Mouse (Mus musculus) cerebellum, adult 18-20 months (tissue): ENCODE data around the gene Ttc26.

Source experiments
- DNase-seq, 2 experiments: peaks; one replicate each; pipeline ENCODE4 v3.0.0; 2021

Gene Ttc26

GRCm38 (mm10) chr6:38381129-38381771 lies at the start of gene Ttc26:
Gene Ttc26 (plus strand): TSS chr6:38381469.
- peak; percentile 81 to 89 for DNase-seq

DNA sequence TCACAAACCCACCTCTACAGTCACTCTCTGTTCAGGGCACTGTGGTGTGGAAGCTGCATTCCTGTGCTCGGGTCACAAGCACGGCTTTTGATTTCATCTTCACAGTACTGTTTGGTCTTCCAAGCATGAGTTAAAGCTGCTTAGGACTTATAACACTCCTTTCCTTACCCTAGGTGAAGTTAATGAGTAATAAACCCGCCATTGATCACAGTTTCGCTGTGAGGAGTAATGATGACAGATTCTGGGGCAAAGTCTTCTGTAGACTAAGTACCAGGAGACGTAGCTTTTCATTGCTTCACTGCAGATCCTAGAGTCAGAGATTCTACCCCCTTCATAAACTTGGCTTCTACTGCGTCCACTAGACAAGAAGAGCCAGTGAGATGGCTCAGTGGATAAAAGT lies 46.0 kb upstream of the Ttc26 start:
- DNase-seq, result no peak

- DNase-seq, result no peak
These were observed 44.0 kb upstream of the Ttc26 start for GRCm38 (mm10) chr6:38337166-38337705.

- DNase-seq, result no peak
These were observed 43.3 kb upstream of the Ttc26 start for GRCm38 (mm10) chr6:38337951-38338350.

DNA sequence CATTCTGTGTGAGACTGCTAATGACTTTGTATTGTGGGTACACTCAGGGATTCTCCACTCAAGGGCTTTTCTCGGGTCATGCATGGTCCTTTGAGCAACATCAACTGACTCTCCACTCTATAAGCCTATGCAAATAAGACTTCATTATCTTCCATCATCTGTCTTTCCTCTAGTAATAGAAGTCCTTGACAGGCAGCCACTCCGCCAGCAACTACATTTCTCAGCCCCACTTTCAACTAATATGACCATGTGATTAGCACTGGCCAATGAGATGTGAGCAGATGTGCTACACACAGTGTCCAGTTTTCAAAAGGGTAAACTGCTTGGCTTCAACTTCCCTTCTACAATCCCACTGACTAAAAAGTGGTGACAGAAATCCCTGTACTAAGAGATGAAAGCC lies 42.2 kb upstream of the Ttc26 start:
- DNase-seq, result no peak

- DNase-seq, result peak; percentile 55 to 64
These were observed 39.3 kb upstream of the Ttc26 start for GRCm38 (mm10) chr6:38341751-38342665.

DNA sequence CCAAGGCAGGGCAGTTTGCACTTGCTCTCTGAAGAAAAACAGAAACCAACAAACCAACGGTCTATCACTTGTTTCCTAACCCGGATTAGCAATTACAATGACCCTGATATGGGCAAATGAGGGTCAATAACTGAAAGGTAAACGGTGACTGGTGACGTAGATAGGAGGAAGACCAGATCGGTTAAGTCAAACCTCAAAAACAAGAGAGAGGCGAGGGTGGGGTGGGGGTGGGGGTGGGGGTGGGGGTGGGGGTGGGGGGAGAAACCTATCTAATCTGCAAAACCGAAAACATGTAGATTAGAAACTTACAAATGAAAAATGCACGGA lies 38.6 kb upstream of the Ttc26 start:
- DNase-seq, result no peak

- no peak for DNase-seq
These were observed 37.7 kb upstream of the Ttc26 start for GRCm38 (mm10) chr6:38343581-38343980.

- no peak for DNase-seq
These were observed 37.1 kb upstream of the Ttc26 start for GRCm38 (mm10) chr6:38344006-38344670.

- DNase-seq, result no peak
These were observed 35.5 kb upstream of the Ttc26 start for GRCm38 (mm10) chr6:38345796-38346195.

DNA sequence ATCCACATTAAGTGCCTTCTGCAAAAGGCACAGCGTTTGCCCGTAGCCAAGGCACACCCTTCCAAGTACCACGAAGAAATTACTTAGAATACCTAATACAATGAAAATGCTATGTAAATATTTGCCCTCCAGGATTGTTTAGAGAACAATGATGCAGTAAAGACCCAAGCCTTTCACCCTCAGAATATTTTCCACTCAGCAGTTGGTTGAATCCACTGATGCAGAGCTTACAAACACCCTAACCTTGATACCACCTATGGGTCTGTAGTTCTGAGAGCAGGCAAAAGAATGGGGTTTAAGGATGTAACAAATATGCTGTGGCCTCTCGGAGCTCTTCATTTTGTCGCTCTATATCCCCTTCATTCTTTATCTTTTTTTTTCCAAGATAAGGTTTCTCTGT lies 33.4 kb upstream of the Ttc26 start:
- DNase-seq, result no peak

DNA sequence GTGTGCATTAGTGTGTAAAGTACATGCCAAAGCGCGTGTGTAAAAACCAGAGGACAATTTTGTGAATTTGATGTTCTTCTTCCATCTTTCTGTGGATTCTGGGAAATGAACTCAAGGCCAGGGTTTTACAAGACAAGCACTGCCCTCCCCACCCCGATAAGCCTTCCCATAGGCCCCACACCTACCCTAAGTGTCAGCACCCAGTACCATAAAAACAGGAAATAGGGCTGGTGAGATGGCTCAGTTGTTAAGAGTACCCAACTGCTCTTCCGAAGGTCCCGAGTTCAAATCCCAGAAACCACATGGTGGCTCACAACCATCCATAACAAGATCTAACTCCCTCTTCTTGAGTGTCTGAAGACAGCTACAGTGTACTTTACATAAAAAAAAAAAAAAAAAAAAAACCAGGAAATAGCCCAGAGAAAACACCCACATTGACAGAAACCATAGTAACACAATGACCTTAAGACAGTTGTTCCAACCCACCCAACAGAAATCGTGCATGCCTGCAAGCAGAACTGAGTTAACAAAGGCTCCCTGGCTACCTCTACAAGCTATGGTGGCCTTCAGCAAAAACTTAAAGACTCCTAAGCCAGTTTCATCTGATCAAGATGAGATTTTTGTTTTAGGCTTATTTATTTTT lies 32.3 kb upstream of the Ttc26 start:
- DNase-seq, result no peak

GRCm38 (mm10) chr6:38349806-38350205 lies 31.5 kb upstream of the Ttc26 start:
- no peak for DNase-seq

DNA sequence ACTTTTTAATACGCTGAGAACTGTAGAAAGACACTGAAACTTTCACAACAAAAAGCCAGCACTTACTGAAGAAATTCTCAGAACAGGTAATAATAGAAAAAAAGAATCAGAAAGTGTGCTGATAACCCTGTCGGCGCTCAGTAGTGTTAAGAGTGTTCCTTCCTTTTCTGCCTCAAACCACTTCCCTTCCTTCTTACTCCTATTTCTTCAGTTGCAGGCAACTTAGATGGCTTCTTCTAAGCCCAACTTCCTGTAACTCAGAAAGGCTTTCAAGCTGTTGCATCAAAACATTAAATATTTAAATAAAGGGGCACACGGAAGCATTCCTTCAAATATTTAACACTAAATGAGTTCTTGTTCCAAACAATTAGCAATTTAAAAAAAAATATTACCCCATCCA lies 29.3 kb upstream of the Ttc26 start:
- DNase-seq, result no peak

GRCm38 (mm10) chr6:38352451-38352850 lies 28.8 kb upstream of the Ttc26 start:
- DNase-seq, result no peak

- no peak for DNase-seq
These were observed 28.1 kb upstream of the Ttc26 start for GRCm38 (mm10) chr6:38353181-38353580.

DNA sequence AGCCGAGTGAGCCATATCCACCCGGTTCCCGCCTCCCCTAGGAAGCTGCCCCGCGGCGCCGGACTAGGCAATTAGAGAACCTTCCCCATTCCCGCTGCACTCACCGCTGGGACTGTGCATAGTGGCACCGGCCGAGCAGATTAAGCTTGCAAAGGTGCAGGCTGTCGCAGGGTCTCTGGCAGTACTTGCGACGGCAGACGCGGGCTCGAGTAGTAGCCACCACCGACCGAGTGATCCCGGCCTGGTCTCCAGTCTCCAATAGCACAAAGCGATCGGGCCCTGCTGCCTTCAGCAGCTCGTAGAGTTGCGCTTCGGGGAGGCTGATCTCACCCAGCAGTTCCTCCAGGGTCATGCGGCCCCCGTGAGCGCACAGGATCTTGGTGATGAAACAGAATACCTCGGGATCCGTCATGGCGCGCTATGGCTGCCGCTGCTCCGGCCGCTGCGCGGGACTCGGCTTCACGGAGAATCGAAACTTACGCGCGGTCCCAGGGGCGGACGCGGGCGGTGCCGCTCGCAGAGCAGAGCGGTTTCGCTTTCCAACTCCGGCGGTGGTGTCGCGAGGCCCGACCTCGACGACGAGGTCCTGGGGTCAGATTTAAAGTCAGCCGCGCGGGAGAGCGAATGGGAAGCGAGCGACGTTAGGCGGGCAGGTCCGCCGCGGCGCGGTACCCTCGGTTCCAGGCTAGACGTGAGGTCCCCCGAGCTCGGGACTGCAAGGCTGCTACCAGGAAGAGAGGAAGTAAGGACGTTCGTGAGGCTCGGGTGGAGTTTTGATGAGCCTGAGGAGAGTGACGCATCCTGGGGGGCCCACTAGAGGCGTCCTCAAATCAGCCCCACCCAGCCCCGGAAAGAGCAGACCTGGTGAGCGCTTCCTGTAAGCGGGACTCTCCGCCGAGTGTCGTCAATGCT lies 27.2 kb upstream of the Ttc26 start, which contains the start of gene Zc3hav1:
TSS of gene Zc3hav1 (minus strand) at position 793 of the 912 bp plus-strand sequence.
- peak; percentile 20 to 35 for DNase-seq

GRCm38 (mm10) chr6:38354723-38355353 lies 26.4 kb upstream of the Ttc26 start:
- DNase-seq, result no peak

- no peak for DNase-seq
These were observed 25.9 kb upstream of the Ttc26 start for GRCm38 (mm10) chr6:38355354-38355823.

- DNase-seq, result no peak
These were observed 25.4 kb upstream of the Ttc26 start for GRCm38 (mm10) chr6:38355862-38356261.
